Mouse (Mus musculus) spleen, adult 2 months (tissue): ENCODE measurements around the gene Prkcg.

ENCODE experiments used
- CTCF ChIP-seq: fragments of 200-500 bp; IDR thresholded peaks from 2 replicates; pipeline ENCODE4 v1.5.1; 2011; ENCODE audit warnings: mild to moderate bottlenecking, inconsistent platforms; ENCODE audit not compliant: insufficient read depth, insufficient read length, insufficient replicate concordance; ENCODE audit errors: extremely low read depth
- POLR2A ChIP-seq: fragments of 200-500 bp; IDR thresholded peaks from 2 replicates; pipeline ENCODE4 v1.6.1; 2011; ENCODE audit warnings: low read depth, low read length, inconsistent platforms

- TF ChIP-seq CTCF (no peak), POLR2A (no peak)
Observed at GRCm38 (mm10) chr7:3347366-3348287, 58.6 kb downstream of the Prkcg start.
